Mouse (Mus musculus): ENCODE measurements around the gene Celsr1. TPM values are rescaled to one million over a fixed set of nuclear protein-coding genes. Genes with fewer than 3 reads are reported as not detected.

The Celsr1 gene
- total and polyA plus RNA-seq, 3 experiments, result 1.3 to 21.7 (median 4.7) TPM

DNA sequence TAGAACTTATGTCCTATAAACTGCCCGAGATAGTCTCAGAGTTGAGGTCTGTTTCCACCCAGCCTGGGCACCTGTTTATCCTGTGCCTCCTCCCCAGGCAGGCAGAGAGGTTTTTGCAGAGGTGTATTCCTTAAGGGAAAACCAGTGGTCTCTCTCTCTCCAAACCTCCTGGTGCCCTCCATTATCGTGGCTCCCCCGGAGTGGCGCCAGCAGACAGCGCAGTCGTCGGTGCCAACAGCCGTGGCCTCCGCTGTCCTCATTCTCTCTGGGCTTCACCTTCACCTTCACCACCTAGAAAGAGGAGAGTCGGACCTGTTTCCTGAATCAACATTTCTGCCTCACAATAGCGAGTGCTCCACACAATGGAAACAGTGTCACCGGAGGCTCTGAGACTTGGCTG, 27.0 kb upstream of the Celsr1 start:
- DNase-seq (ENCODE audit: low spot score) (no peak), ATAC-seq (ENCODE audit: extremely low read depth, insufficient number of reproducible peaks, low FRiP score, poor library complexity, severe bottlenecking) (no peak)
- no peaks in the 10 kb centered on the region for H3K27me3 ChIP-seq (ENCODE audit: insufficient read depth, low read length)
- H3K4me3 ChIP-seq (ENCODE audit: low read depth, low read length), result peak overlapping the region; percentile 97; the same call in 1 of the 2 replicates
- TF ChIP-seq CTCF (IDR thresholded peaks at IDR 0.05; ENCODE audit: low read depth, low read length) (no peak), GATA2 (IDR thresholded peaks at IDR 0.05; ENCODE audit: borderline replicate concordance, low read depth, low read length) (no peak), POLR2AphosphoS5 (IDR thresholded peaks at IDR 0.05; ENCODE audit: insufficient replicate concordance, low read depth, low read length) (no peak), TAL1 (conservative IDR thresholded peaks at IDR 0.05; ENCODE audit: low read depth, low read length) (no peak), GATA1 (IDR thresholded peaks at IDR 0.05; ENCODE audit: borderline replicate concordance, low read length) (no peak)
- H3K4me1 ChIP-seq (ENCODE audit: insufficient read depth, low read depth, low read length), result peaks cover 92% of the 10 kb centered on the region
- H3K36me3 ChIP-seq (replicated peaks), result peaks cover 54% of the 10 kb centered on the region
- peaks cover 8% of the 10 kb centered on the region for H3K9me3 ChIP-seq (replicated peaks)

DNA sequence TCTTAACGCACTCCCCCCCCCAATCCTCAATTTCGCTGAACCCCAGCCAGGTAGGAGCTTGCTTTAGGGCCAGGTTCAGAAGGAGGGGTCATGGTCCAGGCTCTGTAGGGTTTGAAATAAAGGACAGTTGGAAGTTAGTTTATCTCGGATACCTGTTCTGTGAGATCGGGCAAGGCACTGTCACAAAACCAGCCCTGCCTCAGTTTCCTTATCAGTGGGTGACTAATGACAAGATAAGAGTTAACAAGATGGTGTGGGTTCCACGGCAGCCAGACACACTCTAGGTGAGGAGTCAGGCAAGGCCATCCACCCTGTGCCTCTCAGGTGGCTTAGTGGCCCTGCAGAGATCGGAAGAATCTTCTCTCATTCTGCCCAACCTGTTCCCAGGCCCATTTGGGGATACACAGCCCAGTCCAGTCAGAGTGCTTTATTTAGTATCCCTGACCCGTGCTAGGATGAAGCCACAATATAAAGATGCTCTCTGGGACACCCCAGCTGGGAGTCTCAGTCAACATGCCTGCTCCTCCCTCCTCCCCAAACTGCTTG, 26.3 kb upstream of the Celsr1 start:
- H3K4me3 ChIP-seq (ENCODE audit: low read depth, low read length), result peak overlapping the region; percentile 97
- no peak for TF ChIP-seq GATA2 (IDR thresholded peaks at IDR 0.05; ENCODE audit: borderline replicate concordance, low read depth, low read length)
- no peak for TF ChIP-seq POLR2AphosphoS5 (IDR thresholded peaks at IDR 0.05; ENCODE audit: insufficient replicate concordance, low read depth, low read length)
- TF ChIP-seq GATA1 (IDR thresholded peaks at IDR 0.05; ENCODE audit: borderline replicate concordance, low read length), result no peak
- TF ChIP-seq CTCF (IDR thresholded peaks at IDR 0.05; ENCODE audit: low read depth, low read length), result no peak
- no peak for DNase-seq (ENCODE audit: low spot score)
- H3K9me3 ChIP-seq (replicated peaks), result peaks cover 8% of the 10 kb centered on the region
- H3K4me1 ChIP-seq (ENCODE audit: insufficient read depth, low read depth, low read length), result peaks cover 92% of the 10 kb centered on the region
- H3K36me3 ChIP-seq (replicated peaks), result peaks cover 48% of the 10 kb centered on the region
- no peak for ATAC-seq (ENCODE audit: extremely low read depth, insufficient number of reproducible peaks, low FRiP score, poor library complexity, severe bottlenecking)
- no peaks in the 10 kb centered on the region for H3K27me3 ChIP-seq (ENCODE audit: insufficient read depth, low read length)

DNA sequence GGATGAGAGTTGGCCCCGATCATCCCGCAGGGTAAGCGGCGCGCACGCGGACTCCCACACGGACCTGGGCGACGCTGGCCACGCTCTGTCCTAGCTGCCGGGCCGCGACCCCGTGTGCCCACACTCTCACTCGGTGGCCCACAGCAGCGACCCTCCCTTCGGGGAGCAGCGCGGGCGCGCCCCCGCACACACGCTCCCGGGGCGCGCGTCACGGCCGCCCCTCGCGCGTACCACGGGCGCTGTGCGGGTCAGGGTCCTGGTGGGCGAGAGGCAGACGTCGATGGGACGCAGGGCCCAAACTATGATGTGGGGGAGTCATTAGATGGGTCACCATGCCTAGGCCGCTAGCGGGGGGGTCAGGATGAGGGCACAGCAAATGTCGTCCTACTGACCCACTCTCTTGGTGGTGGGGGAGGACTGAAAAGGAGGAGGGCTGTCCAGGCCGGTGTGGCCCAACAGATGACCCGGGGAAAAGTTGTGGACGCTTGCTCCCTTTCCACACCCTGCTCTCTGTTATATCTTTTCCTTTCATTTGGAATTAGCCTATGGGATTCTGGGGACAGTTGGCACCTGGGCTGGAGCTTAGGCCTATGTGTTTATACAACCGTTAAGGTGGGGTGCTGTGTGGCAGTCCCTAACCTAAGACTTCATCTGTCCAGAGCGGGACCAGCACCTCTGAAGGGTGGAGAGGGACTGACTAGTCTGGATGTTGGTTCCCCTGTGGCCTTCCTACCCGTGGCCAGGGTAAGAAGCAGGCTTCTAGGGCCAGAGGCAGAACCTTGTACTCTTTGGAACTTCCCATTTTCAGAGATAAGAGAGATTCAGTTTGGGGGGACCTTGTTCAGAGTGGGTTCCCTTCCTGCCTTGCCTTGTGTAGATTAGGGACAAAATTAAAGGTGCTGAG, 25.6 kb upstream of the Celsr1 start:
- Histone ChIP-seq H3K4me1 (ENCODE audit: insufficient read depth, low read depth, low read length) (peaks cover 92% of the 10 kb centered on the region), H3K27me3 (ENCODE audit: insufficient read depth, low read length) (no peaks in the 10 kb centered on the region), H3K36me3 (replicated peaks) (peaks cover 41% of the 10 kb centered on the region), H3K9me3 (replicated peaks) (peaks cover 8% of the 10 kb centered on the region), H3K4me3 (ENCODE audit: low read depth, low read length) (peak overlapping the region; percentile 97)
- DNase-seq (ENCODE audit: low spot score) (peak; percentile 64), ATAC-seq (ENCODE audit: extremely low read depth, insufficient number of reproducible peaks, low FRiP score, poor library complexity, severe bottlenecking) (peak; percentile 58)
- TF ChIP-seq GATA2 (IDR thresholded peaks at IDR 0.05; ENCODE audit: borderline replicate concordance, low read depth, low read length), result no peak
- no peak for TF ChIP-seq TAL1 (conservative IDR thresholded peaks at IDR 0.05; ENCODE audit: low read depth, low read length)
- TF ChIP-seq GATA1 (IDR thresholded peaks at IDR 0.05; ENCODE audit: borderline replicate concordance, low read length), result no peak
- TF ChIP-seq POLR2AphosphoS5 (IDR thresholded peaks at IDR 0.05; ENCODE audit: insufficient replicate concordance, low read depth, low read length), result no peak
- TF ChIP-seq CTCF (IDR thresholded peaks at IDR 0.05; ENCODE audit: low read depth, low read length), result no peak

DNA sequence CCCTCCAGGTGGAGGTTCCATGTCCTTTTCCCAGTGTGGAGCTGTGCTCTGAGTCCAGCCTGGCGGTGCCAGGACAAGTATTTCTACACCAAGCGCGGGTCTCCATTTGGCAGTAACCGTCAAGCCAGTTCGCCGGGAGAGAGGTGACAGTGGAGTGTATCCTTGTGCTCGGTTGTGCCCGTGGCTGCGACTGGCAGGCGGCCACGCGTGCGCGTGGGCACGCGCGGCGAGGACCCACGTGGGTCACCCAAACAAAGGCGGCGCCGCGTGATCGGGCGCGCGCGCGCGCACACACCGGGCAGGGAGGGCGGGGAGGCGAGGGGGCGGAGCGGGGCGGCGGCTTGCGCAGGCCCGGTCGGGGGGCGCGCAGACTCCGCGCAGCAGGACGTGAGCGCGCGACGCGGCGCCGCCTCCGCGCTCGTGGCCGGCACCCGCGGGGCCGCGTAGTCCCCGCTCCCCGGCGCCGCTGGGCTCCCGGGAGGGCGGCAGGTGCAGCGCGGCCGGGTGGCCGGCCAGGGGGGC, 24.9 kb upstream of the Celsr1 start:
- Histone ChIP-seq H3K4me3 (ENCODE audit: low read depth, low read length) (peak overlapping the region; percentile 97), H3K9me3 (replicated peaks) (peaks cover 8% of the 10 kb centered on the region), H3K36me3 (replicated peaks) (peaks cover 34% of the 10 kb centered on the region), H3K4me1 (ENCODE audit: insufficient read depth, low read depth, low read length) (peaks cover 92% of the 10 kb centered on the region), H3K27me3 (ENCODE audit: insufficient read depth, low read length) (no peaks in the 10 kb centered on the region)
- ATAC-seq (ENCODE audit: extremely low read depth, insufficient number of reproducible peaks, low FRiP score, poor library complexity, severe bottlenecking), result no peak
- peak; percentile 73 for DNase-seq (ENCODE audit: low spot score)
- TF ChIP-seq CTCF (IDR thresholded peaks at IDR 0.05; ENCODE audit: low read depth, low read length), result no peak

DNA sequence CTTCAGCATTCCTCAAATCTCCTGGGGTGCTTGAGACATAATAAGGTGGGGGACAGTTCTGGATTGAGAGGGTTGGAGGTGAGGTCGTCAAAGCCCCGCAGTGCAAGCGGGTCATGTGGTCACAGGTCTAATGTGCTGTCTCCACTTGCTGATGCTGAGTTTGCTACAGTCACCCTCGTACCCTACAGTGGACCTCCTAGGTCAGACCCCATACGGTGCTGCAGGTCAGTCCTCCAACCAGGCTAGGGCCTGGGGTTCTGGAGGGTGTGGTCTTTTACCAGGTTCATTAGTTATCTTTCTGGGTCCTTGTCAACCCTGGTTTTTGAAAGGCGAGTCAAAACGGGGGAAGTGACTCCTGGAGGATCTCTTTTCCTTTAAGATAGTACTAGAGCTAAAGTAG, 24.3 kb upstream of the Celsr1 start:
- ATAC-seq (ENCODE audit: extremely low read depth, insufficient number of reproducible peaks, low FRiP score, poor library complexity, severe bottlenecking), result no peak
- peaks cover 92% of the 10 kb centered on the region for H3K4me1 ChIP-seq (ENCODE audit: insufficient read depth, low read depth, low read length)

DNA sequence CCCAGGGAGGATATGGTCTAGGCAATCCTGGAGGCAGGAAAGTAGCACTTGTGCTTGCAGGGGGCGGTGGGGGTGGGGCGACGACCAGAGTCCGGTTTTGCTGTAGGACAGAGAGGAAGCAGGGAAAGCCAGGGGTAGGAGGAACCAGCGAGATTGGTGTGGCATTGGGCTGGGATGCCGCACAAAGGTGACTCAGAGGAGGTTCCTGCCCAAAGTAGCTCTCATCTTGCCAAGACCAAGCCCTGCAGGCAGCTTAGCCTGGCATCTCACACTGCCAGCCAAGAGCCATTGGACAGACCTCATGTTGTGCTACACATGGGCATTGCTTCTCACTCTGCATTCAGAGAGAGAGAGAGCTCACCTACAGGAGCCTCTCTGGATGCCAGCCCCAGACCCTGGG, 23.8 kb upstream of the Celsr1 start, which contains the start of gene Gramd4:
Gene Gramd4, plus strand, starts transcription at position 283 of the 400 bp plus-strand sequence.
- peaks cover 8% of the 10 kb centered on the region for H3K9me3 ChIP-seq (replicated peaks)
- ATAC-seq (ENCODE audit: extremely low read depth, insufficient number of reproducible peaks, low FRiP score, poor library complexity, severe bottlenecking) (no peak), DNase-seq (ENCODE audit: low spot score) (no peak)
- TF ChIP-seq GATA1 (IDR thresholded peaks at IDR 0.05; ENCODE audit: borderline replicate concordance, low read length) (no peak), CTCF (IDR thresholded peaks at IDR 0.05; ENCODE audit: low read depth, low read length) (no peak), GATA2 (IDR thresholded peaks at IDR 0.05; ENCODE audit: borderline replicate concordance, low read depth, low read length) (no peak), POLR2AphosphoS5 (IDR thresholded peaks at IDR 0.05; ENCODE audit: insufficient replicate concordance, low read depth, low read length) (no peak), TAL1 (conservative IDR thresholded peaks at IDR 0.05; ENCODE audit: low read depth, low read length) (no peak)
- no peaks in the 10 kb centered on the region for H3K27me3 ChIP-seq (ENCODE audit: insufficient read depth, low read length)
- peak within 1 kb of the TSS; percentile 97 for H3K4me3 ChIP-seq (ENCODE audit: low read depth, low read length)
- peaks cover 91% of the 10 kb centered on the region for H3K4me1 ChIP-seq (ENCODE audit: insufficient read depth, low read depth, low read length)
- peaks cover 24% of the 10 kb centered on the region for H3K36me3 ChIP-seq (replicated peaks)

More for the DNA sequence above, 24.3 kb upstream of the Celsr1 start:
- TF ChIP-seq CTCF (IDR thresholded peaks at IDR 0.05; ENCODE audit: low read depth, low read length) (no peak), GATA1 (IDR thresholded peaks at IDR 0.05; ENCODE audit: borderline replicate concordance, low read length) (no peak), POLR2AphosphoS5 (IDR thresholded peaks at IDR 0.05; ENCODE audit: insufficient replicate concordance, low read depth, low read length) (no peak), GATA2 (IDR thresholded peaks at IDR 0.05; ENCODE audit: borderline replicate concordance, low read depth, low read length) (no peak), TAL1 (conservative IDR thresholded peaks at IDR 0.05; ENCODE audit: low read depth, low read length) (no peak)
- no peaks in the 10 kb centered on the region for H3K27me3 ChIP-seq (ENCODE audit: insufficient read depth, low read length)
- H3K36me3 ChIP-seq (replicated peaks), result peaks cover 29% of the 10 kb centered on the region
- peaks cover 8% of the 10 kb centered on the region for H3K9me3 ChIP-seq (replicated peaks)
- peak overlapping the region; percentile 97 for H3K4me3 ChIP-seq (ENCODE audit: low read depth, low read length)
- DNase-seq (ENCODE audit: low spot score), result no peak
